Mouse (Mus musculus) cerebellum, adult 2 months (tissue): ENCODE measurements around the gene Strn4. TPM values are rescaled to one million over a fixed set of nuclear protein-coding genes. Genes with fewer than 3 reads are reported as not detected.

Source experiments
- DNase-seq, 2 experiments: peaks; one replicate each; pipeline ENCODE4 v3.0.0; 2021
- H3K27ac ChIP-seq: fragments of 200-500 bp; 2 replicates; pipeline ENCODE4 v1.5.1; 2012; ENCODE audit warnings: low read length, control low read depth, inconsistent platforms; ENCODE audit not compliant: insufficient read depth
- H3K27me3 ChIP-seq: fragments of 200-500 bp; 2 replicates; pipeline ENCODE4 v1.6.1; 2012; ENCODE audit warnings: inconsistent platforms, mild to moderate bottlenecking, low read length, moderate library complexity; ENCODE audit not compliant: control insufficient read depth, insufficient read depth
- H3K4me1 ChIP-seq: fragments of 200-500 bp; 2 replicates; pipeline ENCODE4 v1.6.1; 2011; ENCODE audit warnings: low read length; ENCODE audit not compliant: control insufficient read depth, insufficient read depth
- H3K4me3 ChIP-seq: fragments of 200-500 bp; replicated peaks from 2 replicates; pipeline ENCODE3; 2011; ENCODE audit warnings: mild to moderate bottlenecking, low read depth, low read length, control low read depth; ENCODE audit not compliant: insufficient read depth
- CTCF ChIP-seq: fragments of 200-500 bp; IDR thresholded peaks from 2 replicates; pipeline ENCODE4 v1.5.1; 2011; ENCODE audit warnings: low read depth, mild to moderate bottlenecking, control low read depth, low read length, moderate library complexity, borderline replicate concordance; ENCODE audit not compliant: insufficient read depth
- POLR2A ChIP-seq: fragments of 200-500 bp; IDR thresholded peaks from 2 replicates; pipeline ENCODE4 v1.6.1; 2011; ENCODE audit warnings: low read length, control low read depth, borderline replicate concordance; ENCODE audit not compliant: insufficient read depth
- WGBS: fragments of 180-500 bp; shearing (Covaris S2); methylation state at CpG from one replicate; pipeline ENCODE4 v1.1.7; 2018; 5-methylcytosine and 5-hydroxymethylcytosine counted together
- polyA plus RNA-seq: library from polyadenylated mRNA; depleted of rRNA; stranded (reverse); fragments of >200 nt; gene quantifications from 2 replicates; pipeline ENCODE4 v1.2.3, GENCODE M21; 2012

Strn4 gene
- polyA plus RNA-seq, 1 experiment: 160 TPM

DNA sequence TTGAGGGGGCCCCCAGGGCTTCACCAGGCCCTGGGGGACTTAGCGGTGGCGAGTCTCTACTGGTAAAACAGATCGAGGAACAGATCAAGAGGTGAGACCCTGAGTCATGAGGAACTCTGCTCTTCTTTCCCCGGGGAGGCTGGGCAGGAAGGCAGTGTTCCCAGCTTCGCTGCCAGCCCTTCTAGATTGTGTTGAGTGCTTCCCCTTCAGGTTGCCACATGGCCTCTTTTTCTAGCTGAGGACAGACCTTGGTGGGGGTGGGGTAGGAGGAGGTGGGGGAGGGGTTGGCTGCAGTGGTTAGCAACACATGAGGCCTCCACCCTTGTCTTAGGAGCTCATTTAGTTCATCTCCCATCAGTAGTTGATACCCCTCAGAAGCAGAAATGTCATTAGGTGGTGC is 10.9 kb downstream of the Strn4 start:
- Histone ChIP-seq H3K4me3 (no peak overlapping the region), H3K27ac (no peak overlapping the region), H3K4me1 (peaks cover 46% of the 10 kb centered on the region), H3K27me3 (no peaks in the 10 kb centered on the region)
- no peak for TF ChIP-seq POLR2A
- WGBS: 65% methylated on average over 5 of the region's 5 CpGs
- DNase-seq: no peak

DNA sequence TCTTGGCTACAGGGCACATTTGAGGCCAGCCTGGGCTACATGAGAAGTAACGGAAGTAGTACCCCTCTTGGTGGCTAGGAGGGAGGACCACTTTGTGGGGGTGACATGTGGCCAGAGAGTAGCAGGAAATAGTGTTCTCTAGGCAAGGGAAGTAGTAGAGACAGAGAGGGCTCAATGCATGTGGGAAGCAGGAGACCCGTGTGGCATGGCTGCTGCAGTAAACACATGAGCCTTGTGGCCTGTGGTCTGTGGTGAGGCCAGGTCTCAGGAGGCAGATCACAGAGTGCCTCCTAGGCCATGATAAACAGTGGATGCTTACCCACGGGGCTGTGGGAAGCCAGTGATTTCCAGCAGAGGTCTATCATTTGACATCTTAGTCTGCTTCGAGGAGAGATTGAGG is 11.6 kb downstream of the Strn4 start:
- DNase-seq: no peak
- no peak for TF ChIP-seq CTCF
- no peak for TF ChIP-seq POLR2A
- no peaks in the 10 kb centered on the region for H3K27me3 ChIP-seq
- no peak overlapping the region for H3K4me3 ChIP-seq
- 73% methylated on average over 4 of the region's 4 CpGs for whole genome bisulfite sequencing
- H3K4me1 ChIP-seq: peaks cover 40% of the 10 kb centered on the region
- H3K27ac ChIP-seq: no peak overlapping the region

DNA sequence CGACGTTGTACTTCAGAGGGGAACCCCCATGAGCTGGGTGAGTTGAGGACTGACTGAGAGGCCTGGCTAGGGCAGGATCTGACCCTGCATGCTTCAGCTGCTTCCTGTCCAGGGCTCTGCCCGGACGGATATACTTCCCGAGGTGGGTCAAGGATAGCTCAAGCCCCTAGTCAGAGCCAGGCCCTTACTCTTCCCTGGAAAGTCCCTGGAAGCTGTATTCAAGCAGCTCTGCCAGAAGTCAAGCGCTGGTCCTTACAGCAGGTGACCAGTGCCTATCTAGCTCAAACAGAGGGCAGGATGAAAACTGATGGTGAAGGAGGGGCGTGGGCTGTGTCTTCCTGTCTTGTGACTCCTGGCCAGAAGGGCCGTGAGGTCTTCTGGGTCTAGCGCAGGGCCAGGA is 14.8 kb downstream of the Strn4 start:
- H3K4me3 ChIP-seq: no peak overlapping the region
- no peak overlapping the region for H3K27ac ChIP-seq
- no peaks in the 10 kb centered on the region for H3K27me3 ChIP-seq
- peaks cover 21% of the 10 kb centered on the region for H3K4me1 ChIP-seq
- DNase-seq: no peak
- 83% methylated on average over 9 of the region's 9 CpGs for WGBS
- TF ChIP-seq CTCF: no peak
- TF ChIP-seq POLR2A: no peak

DNA sequence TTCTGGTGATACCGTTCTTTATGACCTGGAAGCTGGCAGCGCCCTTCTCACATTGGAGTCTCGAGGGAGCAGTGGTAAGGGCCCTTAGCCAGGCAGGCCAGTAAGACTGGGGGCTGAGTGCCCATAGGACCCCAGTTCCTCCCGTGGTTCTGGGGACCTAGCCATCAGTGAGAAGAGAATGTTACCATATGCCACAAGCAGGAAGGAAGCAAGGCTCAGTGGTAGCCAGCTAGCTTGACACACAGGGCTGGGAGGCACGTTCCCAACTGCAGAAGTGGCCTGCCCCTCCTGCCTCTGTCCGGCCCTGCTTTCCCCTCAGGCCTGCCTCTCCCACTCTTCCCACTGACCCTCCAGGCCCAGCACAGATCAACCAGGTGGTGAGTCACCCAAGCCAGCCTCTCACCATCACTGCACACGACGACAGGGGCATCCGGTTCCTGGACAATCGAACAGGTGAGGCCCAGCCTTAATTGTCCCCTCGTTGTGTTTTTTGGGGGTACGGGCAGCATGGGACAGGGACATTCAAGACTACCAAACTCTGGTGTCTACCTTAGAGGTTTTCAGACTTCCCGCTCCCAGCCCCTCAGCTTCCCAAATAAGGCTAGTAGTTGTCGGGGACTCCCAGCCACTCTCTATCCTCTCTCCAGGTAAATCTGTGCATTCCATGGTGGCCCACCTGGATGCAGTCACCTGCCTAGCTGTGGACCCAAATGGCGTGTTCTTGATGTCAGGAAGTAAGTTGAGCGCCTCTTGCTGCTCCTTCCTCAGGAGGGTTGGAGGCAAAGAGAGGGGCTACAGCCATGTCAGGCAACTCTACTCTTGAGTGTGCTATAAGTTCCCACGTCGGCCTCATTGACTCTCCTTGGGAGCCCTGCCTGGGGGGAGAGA is 22.5 kb downstream of the Strn4 start:
- Histone ChIP-seq H3K4me3 (no peak overlapping the region), H3K4me1 (no peaks in the 10 kb centered on the region), H3K27me3 (no peaks in the 10 kb centered on the region), H3K27ac (no peak overlapping the region)
- no peak for TF ChIP-seq CTCF
- no peak for TF ChIP-seq POLR2A
- DNase-seq: no peak
- 90% methylated on average over 18 of the region's 18 CpGs for WGBS

DNA sequence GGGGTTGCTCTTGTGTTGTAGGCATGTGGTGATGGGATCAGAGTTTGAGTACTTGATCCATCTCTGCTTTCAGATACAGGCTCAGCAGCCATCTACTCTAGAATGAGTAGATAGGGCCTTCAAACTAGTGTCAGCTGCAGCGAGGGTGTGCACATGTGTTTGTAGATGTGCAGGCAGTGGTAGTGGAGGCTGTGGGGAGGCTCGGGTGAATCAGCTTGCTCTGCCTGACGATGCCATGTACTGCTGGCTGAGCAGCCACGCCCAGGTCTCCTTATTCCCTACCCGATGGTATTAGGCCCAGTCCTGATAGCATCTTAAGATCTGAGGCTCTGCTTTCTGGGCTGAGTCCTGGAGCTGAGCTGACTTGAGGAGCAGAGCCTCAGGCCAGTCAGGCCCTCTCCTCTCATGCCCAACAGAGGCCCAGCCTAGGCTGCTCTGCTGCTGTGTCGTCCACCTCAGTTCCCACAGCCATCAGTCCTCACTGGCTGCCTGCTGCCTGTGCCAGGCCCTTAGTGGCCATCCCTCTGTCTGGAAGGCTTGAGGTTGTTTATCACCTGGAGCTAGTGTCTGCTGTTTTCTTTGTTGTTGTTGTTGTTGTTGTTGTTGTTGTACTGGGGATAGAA is 23.2 kb downstream of the Strn4 start:
- TF ChIP-seq POLR2A (no peak), CTCF (no peak)
- H3K4me1 ChIP-seq: no peaks in the 10 kb centered on the region
- H3K27me3 ChIP-seq: no peaks in the 10 kb centered on the region
- H3K4me3 ChIP-seq: no peak overlapping the region
- H3K27ac ChIP-seq: no peak overlapping the region
- no peak for DNase-seq
- WGBS: 83% methylated on average over 6 of the region's 6 CpGs

DNA sequence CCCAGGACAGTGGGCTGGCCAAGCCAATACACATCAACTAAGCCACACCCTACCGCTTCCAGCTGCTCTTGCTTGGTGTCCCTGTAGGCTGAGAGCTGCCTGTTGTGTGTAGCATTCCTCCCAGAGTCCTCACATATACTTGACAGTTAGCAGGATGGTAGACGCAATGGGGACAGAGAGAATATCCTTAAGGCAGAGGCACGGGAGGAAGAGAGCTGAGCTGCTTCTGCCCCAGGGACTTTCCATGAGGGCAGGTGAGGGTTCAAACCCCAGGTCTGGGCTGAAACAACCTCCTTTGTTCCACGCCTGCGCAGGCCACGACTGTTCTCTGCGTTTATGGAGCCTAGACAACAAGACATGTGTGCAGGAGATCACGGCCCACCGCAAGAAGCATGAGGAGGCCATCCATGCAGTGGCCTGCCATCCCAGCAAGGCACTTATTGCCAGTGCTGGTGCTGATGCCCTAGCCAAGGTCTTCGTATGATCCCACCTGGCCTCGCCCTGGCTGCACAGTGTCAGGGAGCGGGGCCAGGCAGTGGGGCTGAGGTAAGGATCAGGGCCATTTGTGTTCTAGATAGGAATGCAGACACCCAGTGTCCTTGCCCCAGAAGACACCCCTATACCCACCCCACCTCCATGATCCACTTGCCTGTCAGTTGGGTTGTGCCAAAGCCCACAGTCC is 23.9 kb downstream of the Strn4 start:
- 93% methylated on average over 12 of the region's 12 CpGs for WGBS
- no peak overlapping the region for H3K27ac ChIP-seq
- no peak overlapping the region for H3K4me3 ChIP-seq
- no peaks in the 10 kb centered on the region for H3K4me1 ChIP-seq
- TF ChIP-seq POLR2A (no peak), CTCF (no peak)
- DNase-seq: no peak
- no peaks in the 10 kb centered on the region for H3K27me3 ChIP-seq

DNA sequence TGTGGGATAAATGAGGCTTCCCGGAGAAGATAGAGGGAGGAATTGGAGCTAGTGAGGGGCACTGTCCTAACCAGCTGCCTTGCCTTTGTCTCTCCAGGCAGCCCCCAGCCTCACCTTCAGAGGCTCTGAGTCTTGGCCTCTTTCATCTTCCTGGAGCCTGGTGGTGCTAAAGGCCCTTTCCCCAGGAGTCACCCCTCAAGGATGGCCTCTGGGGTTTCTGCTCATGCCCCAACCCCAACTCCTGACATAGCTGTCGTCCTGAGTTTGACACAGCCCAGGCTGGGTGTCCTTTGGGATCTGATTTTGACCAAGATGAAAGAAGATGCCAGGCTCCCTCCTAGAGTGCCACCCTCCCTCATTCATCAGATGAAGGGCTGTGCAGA is 24.4 kb downstream of the Strn4 start:
- no peak for DNase-seq
- TF ChIP-seq POLR2A: no peak
- no peak for TF ChIP-seq CTCF
- no peaks in the 10 kb centered on the region for H3K4me1 ChIP-seq
- 89% methylated on average over 2 of the region's 2 CpGs for WGBS
- no peak overlapping the region for H3K4me3 ChIP-seq
- H3K27ac ChIP-seq: no peak overlapping the region
- H3K27me3 ChIP-seq: no peaks in the 10 kb centered on the region

DNA sequence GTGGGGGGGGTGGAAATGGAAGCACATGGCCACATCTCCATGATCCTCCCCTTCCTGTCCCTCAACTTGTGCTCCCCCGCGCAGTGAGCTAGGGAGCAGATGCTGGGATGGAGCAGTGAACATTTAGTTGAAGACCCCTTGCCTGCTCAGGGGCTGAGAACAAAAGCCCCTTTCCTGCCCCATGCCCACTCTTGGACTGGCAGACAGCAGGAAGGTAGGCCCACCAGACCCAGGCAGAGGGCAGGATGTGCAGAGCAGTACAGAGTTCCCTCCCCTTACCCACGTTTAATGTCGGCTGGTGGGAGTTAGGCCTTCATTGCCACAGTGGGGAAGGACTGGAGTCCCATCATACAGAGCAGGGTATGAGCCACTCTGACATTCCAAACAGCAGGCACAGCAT is 25.4 kb downstream of the Strn4 start:
- H3K27me3 ChIP-seq: no peaks in the 10 kb centered on the region
- TF ChIP-seq POLR2A (no peak), CTCF (no peak)
- DNase-seq: no peak
- no peak overlapping the region for H3K4me3 ChIP-seq
- no peak overlapping the region for H3K27ac ChIP-seq
- 73% methylated on average over 4 of the region's 4 CpGs for WGBS
- no peaks in the 10 kb centered on the region for H3K4me1 ChIP-seq
